Mouse (Mus musculus) heart, embryonic 11.5 days (tissue): Measurements from ENCODE around the gene Ubl4b. TPM values are rescaled to one million over a fixed set of nuclear protein-coding genes. Genes with fewer than 3 reads are reported as not detected.

Experiments used
- ATAC-seq: fragments of 200-750 bp; cut with Nextera tagmentation; replicated peaks from 2 replicates; pipeline ENCODE4 v1.8.0; 2017; ENCODE audit warnings: moderate library complexity; ENCODE audit not compliant: insufficient number of reproducible peaks, low FRiP score, low TSS enrichment
- H3K27ac ChIP-seq: fragments of 300-500 bp; sonication (generic); 2 replicates; pipeline ENCODE4 v1.5.1; 2014; ENCODE audit warnings: mild to moderate bottlenecking, low read depth, low read length
- H3K27me3 ChIP-seq: fragments of 300-500 bp; sonication (generic); 2 replicates; pipeline ENCODE4 v1.6.1; 2014; ENCODE audit warnings: mild to moderate bottlenecking, low read length, mixed read lengths; ENCODE audit not compliant: control insufficient read depth, insufficient read depth
- H3K36me3 ChIP-seq: fragments of 300-500 bp; sonication (generic); 2 replicates; pipeline ENCODE4 v1.6.1; 2014; ENCODE audit warnings: mild to moderate bottlenecking, low read length, moderate library complexity, mixed read lengths; ENCODE audit not compliant: control insufficient read depth, insufficient read depth
- H3K4me1 ChIP-seq: fragments of 300-500 bp; sonication (generic); 2 replicates; pipeline ENCODE4 v1.6.1; 2014; ENCODE audit warnings: low read length; ENCODE audit not compliant: control insufficient read depth, insufficient read depth
- H3K4me2 ChIP-seq: fragments of 300-500 bp; sonication (generic); 2 replicates; pipeline ENCODE4 v1.6.1; 2014; ENCODE audit warnings: mild to moderate bottlenecking, moderate library complexity
- H3K4me3 ChIP-seq: fragments of 300-500 bp; sonication (generic); 2 replicates; pipeline ENCODE4 v1.5.1; 2014; ENCODE audit warnings: low read depth, low read length
- H3K9ac ChIP-seq: fragments of 300-500 bp; sonication (generic); 2 replicates; pipeline ENCODE4 v1.6.1; 2014; ENCODE audit warnings: mild to moderate bottlenecking, low read depth, low read length, moderate library complexity
- H3K9me3 ChIP-seq: fragments of 300-500 bp; sonication (generic); replicated peaks from 2 replicates; pipeline ENCODE4 v1.6.1; 2016; ENCODE audit warnings: low read length; ENCODE audit not compliant: control insufficient read depth
- WGBS: fragments of 180-500 bp; shearing (Covaris S2); extraction: QIAGEN DNeasy Blood & Tissue Kit; methylation state at CpG from one replicate; pipeline ENCODE4 v1.1.7; 2014; ENCODE audit not compliant: insufficient replicate concordance; 5-methylcytosine and 5-hydroxymethylcytosine counted together
- polyA plus RNA-seq: library from polyadenylated mRNA; unstranded; fragments of >200 nt; fragmentation: Nextera tagmentation; extraction: Ambion mirVana; gene quantifications from 2 replicates; pipeline ENCODE4 v1.2.1, GENCODE M21; 2014

Gene Ubl4b
- polyA plus RNA-seq, 1 experiment from 2014 or later, result not detected

DNA sequence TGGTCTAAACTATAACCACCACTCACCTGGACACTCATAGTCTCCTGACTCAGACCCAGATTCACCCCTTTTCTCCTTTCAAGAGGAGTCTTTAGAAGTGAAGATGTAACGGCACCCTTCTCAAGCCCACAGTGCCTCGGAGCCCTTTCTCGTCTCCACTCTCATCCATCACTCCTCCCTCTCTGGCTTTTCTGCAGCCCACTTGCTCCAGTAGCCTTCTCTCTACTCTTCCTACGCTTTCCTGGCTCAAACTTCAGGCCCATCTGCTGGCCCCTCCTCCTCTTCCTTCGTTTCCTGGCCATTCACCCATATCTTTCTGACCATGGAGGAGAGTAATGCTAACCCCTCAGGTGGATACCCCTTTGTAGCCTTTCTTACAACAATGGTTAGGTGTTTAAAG, 33.9 kb downstream of the Ubl4b start:
- Histone ChIP-seq H3K4me3 (no peak overlapping the region), H3K9me3 (no peaks in the 10 kb centered on the region), H3K9ac (no peak overlapping the region), H3K36me3 (no peaks in the 10 kb centered on the region), H3K4me2 (no peak overlapping the region), H3K4me1 (peaks cover 3% of the 10 kb centered on the region; the same call in 1 of the 2 replicates), H3K27me3 (peaks cover 50% of the 10 kb centered on the region), H3K27ac (no peak overlapping the region)
- WGBS, result 71% methylated on average over 5 of the region's 5 CpGs
- no peak for ATAC-seq

DNA sequence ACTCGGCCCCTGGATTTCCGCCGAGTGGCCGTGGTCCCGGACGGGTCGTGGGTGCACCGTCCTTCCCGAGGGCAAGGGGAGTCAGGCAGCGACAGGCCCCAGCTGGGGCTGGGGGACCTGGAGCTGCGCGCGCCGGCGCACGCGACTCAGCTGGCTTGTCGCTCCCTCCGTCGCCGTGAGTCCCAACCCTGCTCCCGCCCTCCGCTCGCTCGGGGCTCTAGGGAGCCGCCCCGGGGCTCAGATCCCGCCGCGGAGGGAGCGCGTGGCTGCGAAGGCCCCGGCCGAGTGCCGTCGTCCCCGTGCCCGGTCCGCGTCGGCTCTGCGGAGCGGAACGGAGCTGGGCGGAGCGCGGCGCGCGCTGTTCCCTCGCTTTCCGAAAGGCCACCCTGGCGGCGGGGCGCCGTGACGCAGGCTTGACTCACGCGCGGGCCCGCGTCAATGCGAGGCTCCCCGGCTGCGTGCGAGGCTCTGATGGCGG, 37.2 kb downstream of the Ubl4b start, which contains the start of gene Slc6a17:
Gene Slc6a17 (minus strand): TSS at position 388 of the 478 bp plus-strand sequence.
- Histone ChIP-seq H3K36me3 (no peaks in the 10 kb centered on the region), H3K27me3 (peaks cover 62% of the 10 kb centered on the region), H3K4me1 (peaks cover 3% of the 10 kb centered on the region; the same call in 1 of the 2 replicates), H3K4me3 (peak within 1 kb of the TSS; percentile 60), H3K27ac (no peak within 1 kb of the TSS), H3K9ac (peak within 1 kb of the TSS; percentile 67), H3K4me2 (peak within 1 kb of the TSS; percentile 89), H3K9me3 (no peaks in the 10 kb centered on the region)
- peak; percentile 58 for ATAC-seq
- under 1% methylated on average over 67 of the region's 68 CpGs for WGBS

GRCm38 (mm10) chr3:107516776-107517630, 37.9 kb downstream of the Ubl4b start:
- peak overlapping the region; percentile 89 for H3K4me2 ChIP-seq
- no peaks in the 10 kb centered on the region for H3K36me3 ChIP-seq
- H3K4me1 ChIP-seq, result peaks cover 3% of the 10 kb centered on the region; the same call in 1 of the 2 replicates
- H3K27ac ChIP-seq, result no peak overlapping the region
- ATAC-seq, result peak; percentile 60
- H3K4me3 ChIP-seq, result peak overlapping the region; percentile 60
- H3K9ac ChIP-seq, result peak overlapping the region; percentile 67
- H3K9me3 ChIP-seq, result no peaks in the 10 kb centered on the region
- H3K27me3 ChIP-seq, result peaks cover 62% of the 10 kb centered on the region
- WGBS, result 4% methylated on average over 55 of the region's 55 CpGs

DNA sequence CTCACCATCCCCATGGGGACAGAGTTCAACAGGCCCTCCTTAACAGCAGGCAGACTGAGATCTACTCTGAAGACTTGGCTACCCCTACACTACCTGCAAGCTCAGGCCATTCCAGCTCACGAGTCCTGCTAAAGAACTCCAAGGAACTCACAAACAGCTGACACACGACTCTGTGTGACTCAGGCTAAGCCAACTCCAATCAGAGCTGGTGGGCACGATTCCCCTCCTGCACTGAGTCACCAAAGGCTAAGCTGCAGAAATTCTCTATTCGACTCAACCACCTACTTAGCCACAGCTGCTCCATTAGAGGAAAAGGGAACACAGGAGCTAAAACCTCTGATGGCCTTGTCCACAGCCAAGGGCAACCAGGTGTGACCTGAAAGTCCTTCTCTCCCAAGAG, 38.9 kb downstream of the Ubl4b start:
- Histone ChIP-seq H3K4me3 (no peak overlapping the region), H3K27ac (no peak overlapping the region), H3K9me3 (no peaks in the 10 kb centered on the region), H3K4me1 (peaks cover 3% of the 10 kb centered on the region; the same call in 1 of the 2 replicates), H3K4me2 (no peak overlapping the region), H3K27me3 (peaks cover 58% of the 10 kb centered on the region), H3K36me3 (no peaks in the 10 kb centered on the region), H3K9ac (no peak overlapping the region)
- WGBS, result 69% methylated on average over 4 of the region's 4 CpGs
- ATAC-seq, result no peak

DNA sequence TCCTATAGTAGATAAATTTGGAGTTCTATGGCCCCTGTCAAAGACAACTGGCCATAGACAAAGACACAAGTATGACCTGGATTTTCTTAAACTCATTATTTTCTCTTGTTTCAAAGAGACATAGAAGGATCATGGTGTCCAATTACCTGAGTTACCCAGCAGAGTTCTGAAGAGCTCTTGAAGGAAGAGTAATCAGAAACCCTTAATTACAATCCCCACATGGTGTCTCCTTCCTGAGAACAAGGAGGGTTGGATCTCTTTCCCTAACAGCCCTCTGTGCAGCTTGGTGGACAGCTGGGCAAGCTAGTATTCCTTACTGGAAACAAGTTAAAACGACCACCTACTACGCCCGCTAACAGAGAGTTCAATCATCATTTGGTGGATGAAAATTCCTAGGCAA, 43.5 kb downstream of the Ubl4b start:
- 86% methylated on average over 3 of the region's 3 CpGs for WGBS
- peaks cover 6% of the 10 kb centered on the region for H3K4me1 ChIP-seq
- ATAC-seq, result no peak
- H3K9me3 ChIP-seq, result no peaks in the 10 kb centered on the region
- H3K9ac ChIP-seq, result no peak overlapping the region
- no peak overlapping the region for H3K4me3 ChIP-seq
- peaks cover 17% of the 10 kb centered on the region for H3K27me3 ChIP-seq
- no peaks in the 10 kb centered on the region; the same call in 1 of the 2 replicates for H3K36me3 ChIP-seq
- H3K4me2 ChIP-seq, result no peak overlapping the region
- no peak overlapping the region for H3K27ac ChIP-seq

DNA sequence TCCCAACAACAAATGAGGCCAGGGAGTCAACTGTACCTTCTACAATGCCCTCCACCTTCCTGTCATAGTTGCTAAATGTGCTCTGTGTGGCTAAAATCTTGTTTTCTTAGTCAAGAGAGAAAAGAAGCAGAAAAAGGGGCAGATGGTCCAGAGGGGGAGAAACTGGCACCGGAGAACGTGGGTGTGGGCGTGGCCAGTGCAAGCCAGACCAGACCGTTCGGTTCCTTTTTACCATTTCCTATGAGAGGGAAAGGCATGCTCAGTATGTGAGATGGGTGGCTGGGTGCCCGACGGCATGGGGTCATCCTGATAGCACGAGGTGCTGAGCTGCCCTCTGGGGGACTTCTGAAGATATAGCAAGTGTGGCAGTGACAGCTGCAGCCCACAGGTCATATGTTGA, 46.2 kb downstream of the Ubl4b start:
- ATAC-seq, result no peak
- 60% methylated on average over 8 of the region's 8 CpGs for WGBS

GRCm38 (mm10) chr3:107507966-107508365, 46.9 kb downstream of the Ubl4b start:
- Histone ChIP-seq H3K4me2 (no peak overlapping the region), H3K27me3 (no peaks in the 10 kb centered on the region), H3K9ac (no peak overlapping the region), H3K36me3 (no peaks in the 10 kb centered on the region; the same call in 1 of the 2 replicates), H3K4me3 (no peak overlapping the region), H3K4me1 (peaks cover 17% of the 10 kb centered on the region), H3K27ac (no peak overlapping the region), H3K9me3 (no peaks in the 10 kb centered on the region)
- WGBS, result 75% methylated on average over 9 of the region's 9 CpGs
- ATAC-seq, result no peak

More for the DNA sequence above, 46.2 kb downstream of the Ubl4b start:
- H3K4me2 ChIP-seq, result no peak overlapping the region
- H3K4me1 ChIP-seq, result peaks cover 17% of the 10 kb centered on the region
- no peaks in the 10 kb centered on the region for H3K9me3 ChIP-seq
- H3K4me3 ChIP-seq, result no peak overlapping the region
- H3K36me3 ChIP-seq, result no peaks in the 10 kb centered on the region; the same call in 1 of the 2 replicates
- no peak overlapping the region for H3K9ac ChIP-seq
- no peak overlapping the region for H3K27ac ChIP-seq
- H3K27me3 ChIP-seq, result no peaks in the 10 kb centered on the region

GRCm38 (mm10) chr3:107506531-107506930, 48.3 kb downstream of the Ubl4b start:
- WGBS, result 54% methylated on average over 4 of the region's 4 CpGs
- Histone ChIP-seq H3K4me3 (no peak overlapping the region), H3K36me3 (no peaks in the 10 kb centered on the region; the same call in 1 of the 2 replicates), H3K4me2 (no peak overlapping the region), H3K9me3 (no peaks in the 10 kb centered on the region), H3K27ac (peak overlapping the region; percentile 52), H3K9ac (peak overlapping the region; percentile 13; the same call in 1 of the 2 replicates), H3K27me3 (no peaks in the 10 kb centered on the region), H3K4me1 (peaks cover 17% of the 10 kb centered on the region)
- ATAC-seq, result no peak
